Mouse (Mus musculus) frontal cortex, postnatal 14 days (tissue): ENCODE measurements around the gene Igll1.
"Not testable (repeated sequence)": the region's sequence is repeated elsewhere in the genome, so short reads cannot be mapped to it uniquely, and the experiment has no call there.

Source experiments
- DNase-seq, 2 experiments: peaks; one replicate each; pipeline ENCODE4 v3.0.0; 2022; ENCODE audit warnings: low spot score in 2 of 2

Igll1 gene

GRCm38 (mm10) chr16:16863978-16864377 is at the start of gene Igll1:
Gene Igll1, minus strand, starts transcription at chr16:16863985.
- no peak for DNase-seq

- DNase-seq: no peak
These were observed 49.7 kb upstream of the Igll1 start for GRCm38 (mm10) chr16:16913440-16913839.

- peak; percentile 66 to 72 for DNase-seq
These were observed 48.1 kb upstream of the Igll1 start for GRCm38 (mm10) chr16:16911641-16912597.

GRCm38 (mm10) chr16:16907799-16908198 is 44.0 kb upstream of the Igll1 start:
- no peak for DNase-seq

- DNase-seq: no peak
These were observed 39.4 kb upstream of the Igll1 start for GRCm38 (mm10) chr16:16903188-16903587.

GRCm38 (mm10) chr16:16902329-16902728 is 38.5 kb upstream of the Igll1 start:
- no peak for DNase-seq

- DNase-seq: no peak
These were observed 33.3 kb upstream of the Igll1 start for GRCm38 (mm10) chr16:16897056-16897584.

- DNase-seq: peak; percentile 90 to 94
These were observed 32.7 kb upstream of the Igll1 start, which contains the start of gene Ppm1f for GRCm38 (mm10) chr16:16896382-16897055. Gene Ppm1f, plus strand, starts transcription at chr16:16896469.

- DNase-seq: no peak
These were observed 32.2 kb upstream of the Igll1 start for GRCm38 (mm10) chr16:16896015-16896381.

GRCm38 (mm10) chr16:16892366-16892765 is 28.6 kb upstream of the Igll1 start:
- no peak for DNase-seq

GRCm38 (mm10) chr16:16888341-16888740 is 24.6 kb upstream of the Igll1 start:
- no peak for DNase-seq

- no peak for DNase-seq
These were observed 15.2 kb upstream of the Igll1 start for GRCm38 (mm10) chr16:16879025-16879424.

- DNase-seq: peak; percentile 84 to 87
These were observed 7.0 kb upstream of the Igll1 start, which contains the start of the genes Top3b and Vpreb1 for GRCm38 (mm10) chr16:16870617-16871331. Gene Top3b, plus strand, starts transcription at chr16:16870736. Gene Vpreb1, minus strand, starts transcription at chr16:16870843.

GRCm38 (mm10) chr16:16870241-16870616 is 6.4 kb upstream of the Igll1 start:
- no peak for DNase-seq

GRCm38 (mm10) chr16:16865696-16866561 is 2.1 kb upstream of the Igll1 start:
- DNase-seq: no peak

- no peak for DNase-seq
These were observed 1.4 kb upstream of the Igll1 start for GRCm38 (mm10) chr16:16865217-16865616.

- DNase-seq: no peak
These were observed 1.5 kb downstream of the Igll1 start for GRCm38 (mm10) chr16:16862288-16862687.

GRCm38 (mm10) chr16:16856731-16857476 is 6.9 kb downstream of the Igll1 start:
- no peak for DNase-seq

GRCm38 (mm10) chr16:16856054-16856453 is 7.7 kb downstream of the Igll1 start:
- DNase-seq: not testable (repeated sequence)

GRCm38 (mm10) chr16:16855541-16855940 is 8.2 kb downstream of the Igll1 start:
- DNase-seq: no peak
